Mouse (Mus musculus): Measurements from ENCODE around the gene Stat5a. TPM values are rescaled to one million over a fixed set of nuclear protein-coding genes. Genes with fewer than 3 reads are reported as not detected.

Gene Stat5a
- total RNA-seq, 2 experiments from 2014 or later, result 19.8 to 24.1 TPM

GRCm38 (mm10) chr11:100859579-100860075 is 476 bp downstream of the Stat5a start:
- no peak for DNase-seq
- intact Hi-C loops (cut with DNase I), result loop anchor here (5.0 kb wide), 3 partner anchors 47 to 142 kb away; no protein-coding TSS in a partner anchor

GRCm38 (mm10) chr11:100860198-100861048 is 1.3 kb downstream of the Stat5a start:
- peak; percentile 82 to 90 for DNase-seq
- intact Hi-C loops (cut with DNase I), result loop anchor here (5.0 kb wide), 2 partner anchors 73 to 143 kb away; no protein-coding TSS in a partner anchor

- intact Hi-C loops (cut with DNase I), result loop anchor here (5.0 kb wide), 2 partner anchors 74 to 144 kb away; no protein-coding TSS in a partner anchor
- DNase-seq, result no peak
These were observed 2.2 kb downstream of the Stat5a start for GRCm38 (mm10) chr11:100861335-100861734.

GRCm38 (mm10) chr11:100861836-100862235 is 2.7 kb downstream of the Stat5a start:
- intact Hi-C loops (cut with DNase I), result loop anchor here (5.0 kb wide), 2 partner anchors 75 to 145 kb away; no protein-coding TSS in a partner anchor
- DNase-seq, result no peak

- intact Hi-C loops (cut with DNase I), result loop anchor here (5.0 kb wide), 2 partner anchors 76 to 146 kb away; no protein-coding TSS in a partner anchor
- DNase-seq, result no peak
These were observed 4.0 kb downstream of the Stat5a start for GRCm38 (mm10) chr11:100863141-100863540.

GRCm38 (mm10) chr11:100865618-100866017 is 6.5 kb downstream of the Stat5a start:
- no peak for DNase-seq
- intact Hi-C loops (cut with DNase I), result no loop called here

- DNase-seq, result no peak
- intact Hi-C loops (cut with DNase I), result no loop called here
These were observed 11.3 kb downstream of the Stat5a start for GRCm38 (mm10) chr11:100870256-100870967.

GRCm38 (mm10) chr11:100870968-100871350 is 11.8 kb downstream of the Stat5a start:
- no peak for DNase-seq
- intact Hi-C loops (cut with DNase I), result no loop called here

- DNase-seq, result no peak
- intact Hi-C loops (cut with DNase I), result no loop called here
These were observed 16.6 kb downstream of the Stat5a start for GRCm38 (mm10) chr11:100875761-100876160.

- intact Hi-C loops (cut with DNase I), result loop anchor here (5.0 kb wide), 1 partner anchor 162 kb away; no protein-coding TSS in a partner anchor
- DNase-seq, result no peak
These were observed 20.3 kb downstream of the Stat5a start for GRCm38 (mm10) chr11:100879321-100880078.

- intact Hi-C loops (cut with DNase I), result loop anchor here (5.0 kb wide), 1 partner anchor 166 kb away; no protein-coding TSS in a partner anchor
- no peak for DNase-seq
These were observed 24.5 kb downstream of the Stat5a start for GRCm38 (mm10) chr11:100883640-100884039.

- intact Hi-C loops (cut with DNase I), result no loop called here
These were observed 26.3 kb downstream of the Stat5a start for GRCm38 (mm10) chr11:100885472-100885871.

GRCm38 (mm10) chr11:100886188-100886740 is 27.1 kb downstream of the Stat5a start:
- intact Hi-C loops (cut with DNase I), result no loop called here
- no peak for DNase-seq

More at GRCm38 (mm10) chr11:100885472-100885871, 26.3 kb downstream of the Stat5a start:
- no peak for DNase-seq

GRCm38 (mm10) chr11:100887236-100887635 is 28.1 kb downstream of the Stat5a start:
- no peak for DNase-seq
- intact Hi-C loops (cut with DNase I), result no loop called here

GRCm38 (mm10) chr11:100887764-100888163 is 28.6 kb downstream of the Stat5a start:
- intact Hi-C loops (cut with DNase I), result no loop called here
- DNase-seq, result no peak

- no peak for DNase-seq
- intact Hi-C loops (cut with DNase I), result no loop called here
These were observed 29.2 kb downstream of the Stat5a start for GRCm38 (mm10) chr11:100888348-100888820.

GRCm38 (mm10) chr11:100890481-100890880 is 31.3 kb downstream of the Stat5a start:
- intact Hi-C loops (cut with DNase I), result loop anchor here (5.0 kb wide), 1 partner anchor 292 kb away; no protein-coding TSS in a partner anchor
- no peak for DNase-seq

GRCm38 (mm10) chr11:100891256-100892123 is 32.3 kb downstream of the Stat5a start:
- no peak for DNase-seq
- intact Hi-C loops (cut with DNase I), result loop anchor here (2.0 to 5.0 kb wide), 2 partner anchors 167 to 291 kb away; no protein-coding TSS in a partner anchor
